Mouse (Mus musculus) erythroblast, embryonic 14.5 days (primary cell): ENCODE results near the gene Cfap61.

Experiments used
- GATA1 ChIP-seq: IDR thresholded peaks from 2 replicates; pipeline ENCODE4 v1.6.1; 2012; ENCODE audit warnings: low read length, inconsistent platforms, mixed read lengths
- TAL1 ChIP-seq: IDR thresholded peaks from 3 replicates; pipeline ENCODE4 v1.6.1; 2012; ENCODE audit warnings: low read length, inconsistent platforms, mixed read lengths

DNA sequence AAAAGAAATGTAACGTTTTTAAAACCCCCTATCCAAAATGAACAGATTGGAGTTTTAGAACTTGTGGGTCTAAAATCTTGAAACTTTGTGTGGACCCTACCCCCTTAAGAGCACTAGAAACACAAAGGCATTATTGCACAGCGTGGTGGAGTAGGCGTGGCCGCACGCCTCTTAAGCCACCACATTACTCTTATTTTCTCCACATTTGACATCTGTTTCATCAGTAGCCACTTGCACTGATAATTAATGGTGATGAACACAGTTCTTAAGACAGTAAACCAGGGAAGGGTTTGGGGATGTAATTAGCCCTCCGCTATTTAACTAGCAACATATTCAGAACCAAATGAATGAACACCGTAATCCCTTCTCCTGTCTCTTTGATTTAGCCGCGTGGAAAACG is 21.3 kb downstream of the Cfap61 start:
- TF ChIP-seq GATA1 = no peak
- no peak for TF ChIP-seq TAL1
